Mouse (Mus musculus) forebrain, postnatal 0 days (tissue): ENCODE measurements around the gene Thrb. TPM values are rescaled to one million over a fixed set of nuclear protein-coding genes. Genes with fewer than 3 reads are reported as not detected.

Experiments
- ATAC-seq: fragments of 200-750 bp; cut with Nextera tagmentation; 2 replicates; pipeline ENCODE4 v1.8.0; 2017; ENCODE audit warnings: mild to moderate bottlenecking, moderate library complexity
- DNase-seq: peaks from one replicate; pipeline ENCODE4 v3.0.0-alpha.2; 2015
- H3K27ac ChIP-seq: fragments of 300-500 bp; sonication (generic); 2 replicates; pipeline ENCODE4 v1.5.1; 2014; ENCODE audit warnings: low read depth, mild to moderate bottlenecking, antibody characterized with exemption, low read length, moderate library complexity, mixed read lengths
- H3K27me3 ChIP-seq: fragments of 300-500 bp; sonication (generic); 2 replicates; pipeline ENCODE4 v1.6.1; 2014; ENCODE audit warnings: mild to moderate bottlenecking, low read length, mixed read lengths; ENCODE audit not compliant: insufficient read depth
- H3K36me3 ChIP-seq: fragments of 300-500 bp; sonication (generic); 2 replicates; pipeline ENCODE4 v1.6.1; 2014; ENCODE audit warnings: mild to moderate bottlenecking, moderate library complexity; ENCODE audit not compliant: insufficient read depth
- H3K4me1 ChIP-seq: fragments of 300-500 bp; sonication (generic); 2 replicates; pipeline ENCODE4 v1.6.1; 2014; ENCODE audit warnings: antibody characterized with exemption; ENCODE audit not compliant: insufficient read depth
- H3K4me2 ChIP-seq: fragments of 300-500 bp; sonication (generic); 2 replicates; pipeline ENCODE4 v1.6.1; 2014; ENCODE audit warnings: low read depth, mild to moderate bottlenecking, moderate library complexity
- H3K4me3 ChIP-seq: fragments of 300-500 bp; sonication (generic); 2 replicates; pipeline ENCODE4 v1.5.1; 2014; ENCODE audit warnings: low read depth, low read length, mixed read lengths
- H3K9ac ChIP-seq: fragments of 300-500 bp; sonication (generic); 2 replicates; pipeline ENCODE4 v1.6.1; 2014; ENCODE audit warnings: mild to moderate bottlenecking
- H3K9me3 ChIP-seq: fragments of 300-500 bp; sonication (generic); 2 replicates; pipeline ENCODE4 v1.6.1; 2016; ENCODE audit warnings: low read length
- CTCF ChIP-seq: sonication (generic); IDR thresholded peaks from 2 replicates; pipeline ENCODE4 v1.5.1; 2016; ENCODE audit warnings: antibody characterized with exemption, control low read depth, low read depth
- WGBS: fragments of 180-500 bp; shearing (Covaris S2); extraction: QIAGEN DNeasy Blood & Tissue Kit; methylation state at CpG from one replicate; pipeline ENCODE4 v1.1.7; 2014; 5-methylcytosine and 5-hydroxymethylcytosine counted together
- polyA plus RNA-seq: library from polyadenylated mRNA; unstranded; fragments of >200 nt; fragmentation: Nextera tagmentation; extraction: Ambion mirVana; gene quantifications from 2 replicates; pipeline ENCODE4 v1.2.1, GENCODE M21; 2015
- total RNA-seq: library from RNA; depleted of rRNA; stranded (reverse); fragments of >200 nt; gene quantifications from 2 replicates; pipeline ENCODE4 v1.2.3, GENCODE M21; 2014

The Thrb gene
- total and polyA plus RNA-seq, 2 experiments from 2014 or later = 3.3 to 6.2 TPM

GRCm38 (mm10) chr14:17862651-17863050 lies 202.6 kb downstream of the Thrb start:
- ATAC-seq = no peak
- Histone ChIP-seq H3K27me3 (no peaks in the 10 kb centered on the region), H3K9me3 (no peaks in the 10 kb centered on the region), H3K36me3 (no peaks in the 10 kb centered on the region), H3K27ac (no peak overlapping the region), H3K4me1 (no peaks in the 10 kb centered on the region), H3K9ac (no peak overlapping the region), H3K4me3 (no peak overlapping the region), H3K4me2 (no peak overlapping the region)
- WGBS = 98% methylated on average over 3 of the region's 3 CpGs
- DNase-seq = no peak
- TF ChIP-seq CTCF = no peak

DNA sequence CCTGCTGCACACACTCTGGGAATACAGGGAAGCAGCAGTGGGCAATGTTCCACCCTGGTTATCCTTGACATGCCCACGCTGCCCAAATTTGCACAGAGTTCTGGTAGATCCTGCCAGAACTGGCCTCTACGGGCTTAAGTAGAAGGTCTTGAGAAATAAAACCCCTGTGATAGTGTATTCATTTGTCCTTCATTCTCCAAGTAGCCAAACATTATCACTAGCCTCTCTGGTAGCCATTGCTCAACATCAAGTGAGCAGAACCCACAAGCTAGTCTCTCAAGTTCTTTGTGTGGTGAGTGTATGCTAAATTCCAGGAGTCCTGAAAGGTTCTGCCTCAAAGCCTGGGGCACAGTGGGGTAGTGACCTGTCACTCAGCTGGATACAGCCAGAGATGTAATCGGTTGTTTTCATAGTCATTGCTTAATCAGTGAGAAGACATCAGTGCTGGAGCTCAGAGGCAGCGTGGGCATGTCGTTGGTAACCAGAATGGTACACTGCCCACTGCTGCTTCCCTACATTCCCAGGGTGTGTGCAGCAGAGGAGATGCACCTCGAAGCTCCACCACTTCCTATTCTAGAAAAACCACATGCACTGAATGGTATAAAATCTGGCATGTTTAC lies 203.8 kb downstream of the Thrb start:
- H3K36me3 ChIP-seq = no peaks in the 10 kb centered on the region
- no peak overlapping the region for H3K27ac ChIP-seq
- no peak overlapping the region for H3K4me3 ChIP-seq
- no peak for TF ChIP-seq CTCF
- H3K9me3 ChIP-seq = no peaks in the 10 kb centered on the region
- DNase-seq = no peak
- no peak overlapping the region for H3K4me2 ChIP-seq
- H3K4me1 ChIP-seq = no peaks in the 10 kb centered on the region
- ATAC-seq = no peak
- WGBS = 66% methylated on average over 6 of the region's 6 CpGs
- H3K27me3 ChIP-seq = no peaks in the 10 kb centered on the region
- no peak overlapping the region for H3K9ac ChIP-seq

GRCm38 (mm10) chr14:17868326-17868725 lies 208.3 kb downstream of the Thrb start:
- Histone ChIP-seq H3K9me3 (no peaks in the 10 kb centered on the region), H3K36me3 (no peaks in the 10 kb centered on the region), H3K9ac (no peak overlapping the region), H3K27ac (no peak overlapping the region), H3K4me1 (no peaks in the 10 kb centered on the region), H3K4me3 (no peak overlapping the region), H3K27me3 (no peaks in the 10 kb centered on the region), H3K4me2 (no peak overlapping the region)
- no peak for DNase-seq
- ATAC-seq = no peak
- no peak for TF ChIP-seq CTCF
- 84% methylated on average over 6 of the region's 6 CpGs for WGBS

DNA sequence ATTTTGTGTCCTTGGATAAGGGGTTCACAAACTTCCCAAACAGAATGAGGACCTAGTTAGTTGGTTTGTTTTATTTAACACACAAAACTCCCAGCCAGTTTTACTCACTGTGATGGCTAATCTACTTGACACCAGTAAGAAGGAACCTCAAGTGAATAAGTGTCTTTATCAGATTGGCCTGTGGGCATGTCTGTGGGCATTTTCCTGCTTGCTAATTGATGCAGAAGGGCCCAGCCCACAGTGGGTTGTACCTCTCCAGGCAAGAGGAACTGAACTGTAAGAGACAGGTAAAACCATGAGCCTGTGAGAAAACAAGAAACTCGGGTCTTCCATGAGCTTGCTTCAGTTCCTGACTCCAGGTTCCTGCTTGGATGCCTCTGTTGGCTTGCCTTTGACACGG lies 215.9 kb downstream of the Thrb start:
- no peak overlapping the region for H3K9ac ChIP-seq
- DNase-seq (no peak), ATAC-seq (no peak)
- no peak overlapping the region for H3K27ac ChIP-seq
- no peaks in the 10 kb centered on the region for H3K36me3 ChIP-seq
- no peaks in the 10 kb centered on the region for H3K27me3 ChIP-seq
- WGBS = 74% methylated on average over 2 of the region's 2 CpGs
- no peak overlapping the region for H3K4me2 ChIP-seq
- no peaks in the 10 kb centered on the region for H3K4me1 ChIP-seq
- no peak for TF ChIP-seq CTCF
- H3K9me3 ChIP-seq = no peaks in the 10 kb centered on the region
- no peak overlapping the region for H3K4me3 ChIP-seq

DNA sequence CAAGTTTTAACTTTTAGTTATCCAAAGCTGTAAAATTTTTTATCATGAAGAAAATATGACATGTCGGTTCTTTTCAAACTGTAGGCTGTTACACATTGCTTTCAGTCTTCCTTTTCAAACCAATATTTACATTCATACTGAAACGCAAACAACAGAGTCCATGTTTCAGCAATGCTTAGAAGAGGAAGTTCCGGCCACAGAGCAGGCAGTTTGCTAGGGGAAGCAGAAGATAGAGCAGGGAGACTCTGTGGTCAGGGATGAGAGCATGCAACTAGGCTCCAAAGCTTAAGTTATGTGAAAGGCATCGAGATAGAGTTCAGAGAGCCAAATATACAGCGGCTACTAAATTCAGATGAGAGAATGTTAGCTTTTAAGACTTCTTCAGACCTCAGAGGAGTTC lies 219.4 kb downstream of the Thrb start:
- ATAC-seq (no peak), DNase-seq (no peak)
- H3K4me2 ChIP-seq = no peak overlapping the region
- no peak overlapping the region for H3K27ac ChIP-seq
- no peaks in the 10 kb centered on the region for H3K27me3 ChIP-seq
- 90% methylated on average over 5 of the region's 5 CpGs for WGBS
- no peaks in the 10 kb centered on the region for H3K4me1 ChIP-seq
- H3K36me3 ChIP-seq = no peaks in the 10 kb centered on the region
- no peak for TF ChIP-seq CTCF
- no peak overlapping the region for H3K4me3 ChIP-seq
- H3K9ac ChIP-seq = no peak overlapping the region
- no peaks in the 10 kb centered on the region for H3K9me3 ChIP-seq

DNA sequence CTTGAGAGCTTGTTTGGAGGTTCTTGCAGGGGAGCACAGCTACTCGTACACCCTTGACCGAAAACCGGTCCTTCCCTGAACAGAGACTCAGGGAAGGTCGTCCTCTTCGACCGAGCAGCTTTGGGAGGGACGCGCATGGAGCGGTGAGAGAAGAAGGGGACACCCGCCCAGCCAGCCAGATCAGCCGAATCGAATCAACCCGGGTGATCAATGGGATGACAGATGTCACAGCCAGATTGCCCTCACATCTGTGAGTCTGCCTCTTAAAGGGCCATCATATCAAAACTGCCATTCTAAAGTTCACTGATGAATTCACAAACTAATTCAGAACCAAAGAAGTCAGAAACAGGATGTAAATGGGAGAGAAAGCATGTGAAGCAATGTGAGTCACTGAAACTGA lies 224.8 kb downstream of the Thrb start:
- no peak overlapping the region for H3K27ac ChIP-seq
- DNase-seq (no peak), ATAC-seq (no peak)
- no peaks in the 10 kb centered on the region for H3K36me3 ChIP-seq
- 85% methylated on average over 13 of the region's 13 CpGs for WGBS
- TF ChIP-seq CTCF = no peak
- no peaks in the 10 kb centered on the region for H3K9me3 ChIP-seq
- no peaks in the 10 kb centered on the region for H3K4me1 ChIP-seq
- no peak overlapping the region for H3K9ac ChIP-seq
- no peak overlapping the region for H3K4me3 ChIP-seq
- H3K4me2 ChIP-seq = no peak overlapping the region
- H3K27me3 ChIP-seq = no peaks in the 10 kb centered on the region

DNA sequence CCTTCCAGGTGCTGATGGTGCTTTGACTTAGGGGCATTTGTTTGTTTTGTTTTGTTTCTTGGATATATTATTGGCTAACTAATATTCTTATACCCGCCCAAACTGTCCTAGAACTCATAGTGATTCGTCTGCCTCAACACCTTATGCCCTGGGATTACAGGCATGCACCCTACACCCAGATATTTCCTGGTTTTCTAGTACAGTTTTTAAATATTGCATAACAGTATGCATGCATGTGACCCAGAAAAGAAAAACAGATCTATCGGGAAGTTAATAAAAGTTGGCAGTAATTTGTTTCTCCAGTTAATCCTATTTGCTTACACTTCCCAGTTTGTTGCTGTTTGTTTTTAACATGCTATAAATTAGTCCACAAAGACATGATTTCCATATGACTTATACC lies 225.3 kb downstream of the Thrb start:
- Histone ChIP-seq H3K27me3 (no peaks in the 10 kb centered on the region), H3K9ac (no peak overlapping the region), H3K4me3 (no peak overlapping the region), H3K9me3 (no peaks in the 10 kb centered on the region), H3K36me3 (no peaks in the 10 kb centered on the region), H3K4me1 (no peaks in the 10 kb centered on the region), H3K4me2 (no peak overlapping the region), H3K27ac (no peak overlapping the region)
- no peak for DNase-seq
- no peak for TF ChIP-seq CTCF
- no peak for ATAC-seq
- WGBS = 91% methylated on average over 3 of the region's 3 CpGs
